Mouse (Mus musculus) liver, postnatal 0 days (tissue): ENCODE measurements around the gene Tmem131.

Experiments used
- CTCF ChIP-seq: sonication (generic); IDR thresholded peaks from 2 replicates; pipeline ENCODE4 v1.5.1; 2016; ENCODE audit warnings: antibody characterized with exemption, low read depth
- EP300 ChIP-seq: IDR thresholded peaks from 2 replicates; pipeline ENCODE4 v1.6.1; 2016; ENCODE audit warnings: antibody characterized with exemption, low read depth, mild to moderate bottlenecking

- TF ChIP-seq CTCF (no peak), EP300 (no peak)
These were observed 139.2 kb downstream of the Tmem131 start for GRCm38 (mm10) chr1:36804259-36804658.
